Mouse (Mus musculus) forebrain, embryonic 14.5 days (tissue): ENCODE results near the gene Sytl3. TPM values are rescaled to one million over a fixed set of nuclear protein-coding genes. Genes with fewer than 3 reads are reported as not detected.
"Not testable (repeated sequence)": the region's sequence is repeated elsewhere in the genome, so short reads cannot be mapped to it uniquely, and the experiment has no call there.

Experiments used
- ATAC-seq: fragments of 200-750 bp; cut with Nextera tagmentation; 2 replicates; pipeline ENCODE4 v1.8.0; 2017; ENCODE audit warnings: mild to moderate bottlenecking, moderate library complexity
- DNase-seq: peaks from one replicate; pipeline ENCODE4 v3.0.0-alpha.2; 2015; ENCODE audit warnings: low spot score
- H3K27ac ChIP-seq: fragments of 300-500 bp; sonication (generic); 2 replicates; pipeline ENCODE4 v1.5.1; 2014; ENCODE audit warnings: low read depth, mild to moderate bottlenecking, control low read depth, low read length, moderate library complexity
- H3K27me3 ChIP-seq: fragments of 300-500 bp; sonication (generic); replicated peaks from 2 replicates; pipeline ENCODE4 v1.6.1; 2014; ENCODE audit warnings: low read length, control low read depth, mixed read lengths; ENCODE audit not compliant: control insufficient read depth, insufficient read depth
- H3K36me3 ChIP-seq: fragments of 300-500 bp; sonication (generic); 2 replicates; pipeline ENCODE4 v1.6.1; 2014; ENCODE audit warnings: low read length, control low read depth; ENCODE audit not compliant: control insufficient read depth, insufficient read depth
- H3K4me1 ChIP-seq: fragments of 300-500 bp; sonication (generic); 2 replicates; pipeline ENCODE4 v1.6.1; 2014; ENCODE audit warnings: antibody characterized with exemption, low read length, control low read depth; ENCODE audit not compliant: control insufficient read depth, insufficient read depth
- H3K4me2 ChIP-seq: fragments of 300-500 bp; sonication (generic); 2 replicates; pipeline ENCODE4 v1.6.1; 2014; ENCODE audit warnings: mild to moderate bottlenecking, control low read depth, low read length
- H3K4me3 ChIP-seq: fragments of 300-500 bp; sonication (generic); 2 replicates; pipeline ENCODE4 v1.5.1; 2014; ENCODE audit warnings: low read depth, low read length, control low read depth
- H3K9ac ChIP-seq: fragments of 300-500 bp; sonication (generic); 2 replicates; pipeline ENCODE4 v1.6.1; 2014; ENCODE audit warnings: mild to moderate bottlenecking, low read length, control low read depth, moderate library complexity
- H3K9me3 ChIP-seq: fragments of 300-500 bp; sonication (generic); replicated peaks from 2 replicates; pipeline ENCODE4 v1.6.1; 2016; ENCODE audit warnings: low read length, control low read depth, mixed read lengths; ENCODE audit not compliant: control insufficient read depth
- WGBS: fragments of 180-500 bp; shearing (Covaris S2); extraction: QIAGEN DNeasy Blood & Tissue Kit; methylation state at CpG from one replicate; pipeline ENCODE4 v1.1.7; 2014; 5-methylcytosine and 5-hydroxymethylcytosine counted together
- polyA plus RNA-seq: library from polyadenylated mRNA; unstranded; fragments of >200 nt; fragmentation: Nextera tagmentation; extraction: Ambion mirVana; gene quantifications from 2 replicates; pipeline ENCODE4 v1.2.1, GENCODE M21; 2014

The Sytl3 gene
- polyA plus RNA-seq, 1 experiment from 2014 or later, result 0.51 TPM

- not testable (repeated sequence) for DNase-seq, H3K36me3 ChIP-seq, H3K9ac ChIP-seq, H3K27ac ChIP-seq, H3K9me3 ChIP-seq, H3K4me1 ChIP-seq, H3K27me3 ChIP-seq, ATAC-seq, H3K4me3 ChIP-seq, H3K4me2 ChIP-seq
- WGBS, result 86% methylated on average over 7 of the region's 8 CpGs
Observed at GRCm38 (mm10) chr17:6713944-6714343, 55.1 kb downstream of the Sytl3 start.

GRCm38 (mm10) chr17:6727996-6728610, 69.2 kb downstream of the Sytl3 start:
- H3K9me3 ChIP-seq, result no peaks in the 10 kb centered on the region
- DNase-seq, result no peak
- no peaks in the 10 kb centered on the region for H3K27me3 ChIP-seq
- no peak overlapping the region for H3K4me3 ChIP-seq
- no peak overlapping the region for H3K9ac ChIP-seq
- peaks cover 7% of the 10 kb centered on the region for H3K4me1 ChIP-seq
- 95% methylated on average over 12 of the region's 12 CpGs for WGBS
- H3K36me3 ChIP-seq, result no peaks in the 10 kb centered on the region
- H3K27ac ChIP-seq, result no peak overlapping the region
- H3K4me2 ChIP-seq, result no peak overlapping the region
- no peak for ATAC-seq

- no peaks in the 10 kb centered on the region for H3K9me3 ChIP-seq
- H3K27ac ChIP-seq, result peak overlapping the region; percentile 35; the same call in 1 of the 2 replicates
- peaks cover 7% of the 10 kb centered on the region for H3K4me1 ChIP-seq
- 7% methylated on average over 6 of the region's 6 CpGs for WGBS
- ATAC-seq (peak; percentile 92), DNase-seq (peak; percentile 85)
- no peak overlapping the region for H3K4me2 ChIP-seq
- H3K27me3 ChIP-seq, result no peaks in the 10 kb centered on the region
- H3K9ac ChIP-seq, result no peak overlapping the region
- no peaks in the 10 kb centered on the region for H3K36me3 ChIP-seq
- H3K4me3 ChIP-seq, result no peak overlapping the region
Observed at GRCm38 (mm10) chr17:6729244-6729742, 70.4 kb downstream of the Sytl3 start.

- Histone ChIP-seq H3K27ac (no peak overlapping the region), H3K4me3 (no peak overlapping the region), H3K4me2 (no peak overlapping the region), H3K27me3 (no peaks in the 10 kb centered on the region), H3K9ac (no peak overlapping the region), H3K9me3 (no peaks in the 10 kb centered on the region), H3K4me1 (peaks cover 7% of the 10 kb centered on the region), H3K36me3 (no peaks in the 10 kb centered on the region)
- WGBS, result 72% methylated on average over 8 of the region's 8 CpGs
- DNase-seq (no peak), ATAC-seq (no peak)
Observed at GRCm38 (mm10) chr17:6731132-6731531, 72.2 kb downstream of the Sytl3 start.

- 93% methylated on average over 12 of the region's 12 CpGs for WGBS
Observed at GRCm38 (mm10) chr17:6731634-6732033, 72.7 kb downstream of the Sytl3 start.

GRCm38 (mm10) chr17:6732665-6733064, 73.8 kb downstream of the Sytl3 start:
- no peak for DNase-seq
- H3K36me3 ChIP-seq, result 0 out of 2 replicates have a peak, but pooled peaks cover under 1% of the 10 kb centered on the region
- no peak overlapping the region for H3K27ac ChIP-seq
- peaks cover 15% of the 10 kb centered on the region for H3K4me1 ChIP-seq
- no peak overlapping the region for H3K4me3 ChIP-seq
- H3K9me3 ChIP-seq, result no peaks in the 10 kb centered on the region
- H3K4me2 ChIP-seq, result no peak overlapping the region
- 98% methylated on average over 4 of the region's 4 CpGs for WGBS
- ATAC-seq, result no peak
- no peaks in the 10 kb centered on the region for H3K27me3 ChIP-seq
- no peak overlapping the region for H3K9ac ChIP-seq

More at GRCm38 (mm10) chr17:6731634-6732033, 72.7 kb downstream of the Sytl3 start:
- Histone ChIP-seq H3K4me1 (peaks cover 9% of the 10 kb centered on the region), H3K27me3 (no peaks in the 10 kb centered on the region), H3K4me2 (no peak overlapping the region), H3K4me3 (no peak overlapping the region), H3K36me3 (no peaks in the 10 kb centered on the region), H3K27ac (no peak overlapping the region), H3K9me3 (no peaks in the 10 kb centered on the region), H3K9ac (no peak overlapping the region)
- ATAC-seq (no peak), DNase-seq (no peak)

- DNase-seq, result no peak
- Histone ChIP-seq H3K4me1 (peaks cover 15% of the 10 kb centered on the region), H3K36me3 (0 out of 2 replicates have a peak, but pooled peaks cover 2% of the 10 kb centered on the region)
Observed at GRCm38 (mm10) chr17:6733322-6733875, 74.5 kb downstream of the Sytl3 start.

GRCm38 (mm10) chr17:6734746-6735441, 76.0 kb downstream of the Sytl3 start:
- WGBS, result 93% methylated on average over 12 of the region's 12 CpGs
- peaks cover 13% of the 10 kb centered on the region for H3K36me3 ChIP-seq
- H3K4me2 ChIP-seq, result no peak overlapping the region
- no peaks in the 10 kb centered on the region for H3K9me3 ChIP-seq
- DNase-seq, result no peak
- H3K4me3 ChIP-seq, result no peak overlapping the region
- H3K27me3 ChIP-seq, result no peaks in the 10 kb centered on the region
- no peak overlapping the region for H3K27ac ChIP-seq
- peaks cover 10% of the 10 kb centered on the region for H3K4me1 ChIP-seq
- H3K9ac ChIP-seq, result no peak overlapping the region
- no peak for ATAC-seq

More at GRCm38 (mm10) chr17:6733322-6733875, 74.5 kb downstream of the Sytl3 start:
- Histone ChIP-seq H3K9me3 (no peaks in the 10 kb centered on the region), H3K4me2 (no peak overlapping the region), H3K9ac (no peak overlapping the region), H3K27me3 (no peaks in the 10 kb centered on the region), H3K4me3 (no peak overlapping the region), H3K27ac (no peak overlapping the region)
- WGBS, result 97% methylated on average over 10 of the region's 10 CpGs
- ATAC-seq, result no peak
